Mouse (Mus musculus) adrenal gland, postnatal 10 days (tissue): ENCODE measurements around the gene Mcmbp. TPM values are rescaled to one million over a fixed set of nuclear protein-coding genes. Genes with fewer than 3 reads are reported as not detected.
"Not testable (repeated sequence)": the region's sequence is repeated elsewhere in the genome, so short reads cannot be mapped to it uniquely, and the experiment has no call there.

Experiments used
- DNase-seq: peaks from one replicate; pipeline ENCODE4 v3.0.0; 2021; ENCODE audit warnings: mixed read lengths
- total RNA-seq, 2 experiments: library from RNA; stranded (reverse); gene quantifications; 2 replicates each; pipeline ENCODE4 v1.2.3; 2021

Gene Mcmbp
- total RNA-seq, 2 experiments from 2014 or later, result 38.6 to 42.7 TPM

DNA sequence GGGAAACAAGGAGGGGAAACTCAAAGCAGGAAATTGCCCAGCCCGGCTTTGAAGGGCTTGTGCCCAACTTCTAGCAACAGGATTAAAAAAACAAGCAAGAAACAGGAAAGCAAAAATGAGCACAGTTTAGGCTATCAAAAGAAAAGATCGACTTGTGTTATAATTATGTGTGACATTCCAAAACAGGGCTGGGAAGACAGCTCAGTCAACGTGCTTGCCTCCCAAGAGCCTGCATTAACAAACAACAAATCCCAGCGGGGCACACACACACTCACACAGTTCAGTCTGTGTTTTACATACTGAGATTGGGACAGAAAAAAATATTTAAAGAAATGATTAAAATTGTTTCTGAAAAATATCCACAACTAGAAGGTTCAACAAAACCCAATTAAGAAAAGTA, 22.3 kb downstream of the Mcmbp start:
- DNase-seq, result no peak

DNA sequence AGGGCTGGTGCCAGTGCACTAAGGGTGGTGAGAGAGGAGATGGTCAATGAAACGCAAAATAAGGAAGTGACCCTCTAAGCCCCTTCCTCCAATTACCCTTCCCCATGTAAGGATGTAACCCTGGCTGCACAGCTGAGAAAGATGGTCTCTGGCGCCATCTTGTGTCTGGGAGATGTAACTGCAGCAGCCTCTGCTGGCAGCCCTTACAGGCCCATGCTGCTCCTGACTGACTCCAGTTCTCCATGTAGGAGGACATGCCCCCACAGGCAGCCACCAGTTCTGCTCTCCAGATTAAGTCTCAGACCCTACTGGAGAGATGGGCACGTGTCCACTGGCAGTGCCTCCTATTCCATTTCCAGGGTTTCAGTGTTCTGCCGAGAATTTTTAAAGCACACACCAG, 34.6 kb downstream of the Mcmbp start:
- peak; percentile 78 for DNase-seq

DNA sequence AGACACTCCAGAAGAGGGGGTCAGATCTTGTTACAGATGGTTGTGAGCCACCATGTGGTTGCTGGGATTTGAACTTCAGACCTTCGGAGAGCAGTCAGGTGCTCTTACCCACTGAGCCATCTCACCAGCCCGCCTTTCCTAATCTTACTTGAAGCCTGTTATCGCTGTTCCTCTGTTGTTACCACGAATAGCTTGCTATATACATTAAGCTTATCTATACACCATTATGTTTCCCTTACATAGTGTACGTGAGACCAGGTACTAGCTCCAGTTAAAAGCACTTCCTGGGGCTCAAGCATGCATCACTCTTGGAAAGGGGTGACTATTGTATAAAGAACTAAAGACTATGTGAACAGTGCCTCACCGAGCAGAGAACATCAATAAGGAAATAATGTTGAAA, 40.3 kb downstream of the Mcmbp start:
- DNase-seq, result not testable (repeated sequence)

DNA sequence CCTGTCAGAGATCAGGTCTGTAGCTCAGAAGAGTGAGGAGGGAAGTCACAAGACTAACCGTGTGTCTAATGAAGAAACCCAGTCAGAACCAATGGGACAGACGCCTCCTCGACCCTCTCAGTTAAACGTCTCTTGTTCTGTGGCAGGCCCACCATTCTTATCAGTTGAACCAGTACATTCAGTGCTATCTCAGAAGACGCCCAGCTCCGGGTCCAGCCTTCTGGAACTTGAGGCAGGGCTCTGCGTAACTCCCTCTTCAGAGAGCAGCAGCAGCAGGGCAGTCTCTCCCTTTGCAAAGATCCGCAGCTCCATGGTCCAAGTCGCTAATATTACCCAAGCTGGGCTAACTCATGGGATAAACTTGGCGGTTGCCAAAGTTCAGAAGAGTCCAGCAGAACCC, 45.4 kb downstream of the Mcmbp start:
- no peak for DNase-seq

DNA sequence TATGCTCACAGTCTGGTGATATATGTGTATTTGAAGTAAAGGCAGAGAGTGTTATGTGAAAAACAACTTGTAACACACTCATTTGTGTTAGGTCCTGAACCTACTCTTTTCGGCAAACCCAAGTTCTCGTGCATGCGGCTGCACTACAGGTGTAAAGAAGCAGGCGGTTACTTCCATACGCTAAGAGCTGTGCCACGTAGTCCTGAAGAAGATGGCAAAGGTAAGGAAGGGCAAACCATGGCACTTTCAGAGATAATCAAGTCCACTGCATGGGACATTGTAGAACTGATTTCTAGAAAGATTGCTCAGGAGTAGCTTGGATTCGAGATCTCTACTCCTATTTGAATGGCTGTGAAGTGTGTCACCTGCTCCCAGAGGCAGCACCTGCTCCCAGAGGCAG, 48.1 kb downstream of the Mcmbp start:
- no peak for DNase-seq

DNA sequence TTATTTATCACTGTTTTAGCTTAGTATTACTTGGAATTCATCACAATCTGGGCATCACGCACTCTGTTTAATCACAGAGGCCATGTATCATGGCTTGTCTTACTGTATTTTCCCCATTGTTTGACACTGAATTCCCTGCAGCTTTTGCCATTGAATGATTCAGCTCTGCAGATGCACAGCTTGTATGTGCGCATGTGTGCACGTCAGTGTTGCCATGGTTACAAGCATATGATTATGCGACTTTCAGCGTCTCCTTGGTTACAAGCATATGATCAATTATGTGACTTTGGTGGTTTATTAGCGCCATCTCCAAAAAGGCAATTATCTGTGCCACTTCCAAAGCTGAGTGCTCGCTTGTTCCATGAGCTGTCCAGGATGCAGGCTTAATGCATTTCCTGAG, 49.5 kb downstream of the Mcmbp start:
- DNase-seq, result no peak

DNA sequence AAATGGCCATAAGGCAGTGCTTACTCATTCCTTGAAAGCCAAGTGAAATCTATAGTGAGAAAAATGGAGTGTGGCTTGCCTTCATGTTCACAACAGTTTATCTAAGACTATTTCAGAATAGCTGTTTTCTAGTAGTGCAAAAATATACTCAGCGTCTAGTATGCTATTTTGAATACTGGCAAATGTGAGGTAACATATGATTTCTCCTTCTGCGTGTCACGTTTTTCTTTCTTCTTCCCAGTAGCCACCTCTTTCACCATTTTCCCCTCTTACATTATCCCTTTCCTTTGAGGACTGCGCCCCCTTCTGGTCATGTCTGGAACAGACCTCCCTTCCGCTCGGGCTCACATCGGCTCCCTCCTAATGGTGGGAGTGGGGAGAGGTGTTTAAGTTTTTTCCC, 50.2 kb downstream of the Mcmbp start:
- peak; percentile 95 for DNase-seq

DNA sequence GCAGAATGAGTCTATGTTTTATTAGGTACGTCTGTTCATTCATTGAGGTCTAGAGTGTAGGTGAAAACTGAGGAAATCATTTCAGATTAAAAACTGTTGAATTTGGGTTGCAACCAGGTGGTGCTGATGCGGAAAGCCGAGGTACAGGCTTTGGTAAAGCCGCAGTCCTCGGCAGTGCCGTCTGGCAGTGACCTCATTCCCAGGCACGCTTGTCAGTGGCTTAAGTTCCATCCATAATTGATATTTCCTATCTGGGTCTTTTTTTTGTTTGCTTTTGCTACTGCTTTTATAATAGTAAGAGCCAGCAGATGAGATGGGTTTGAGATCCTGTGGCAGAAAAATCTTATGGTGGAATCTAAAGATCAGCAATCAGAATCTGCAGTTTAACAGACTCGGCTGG, 50.9 kb downstream of the Mcmbp start:
- no peak for DNase-seq

DNA sequence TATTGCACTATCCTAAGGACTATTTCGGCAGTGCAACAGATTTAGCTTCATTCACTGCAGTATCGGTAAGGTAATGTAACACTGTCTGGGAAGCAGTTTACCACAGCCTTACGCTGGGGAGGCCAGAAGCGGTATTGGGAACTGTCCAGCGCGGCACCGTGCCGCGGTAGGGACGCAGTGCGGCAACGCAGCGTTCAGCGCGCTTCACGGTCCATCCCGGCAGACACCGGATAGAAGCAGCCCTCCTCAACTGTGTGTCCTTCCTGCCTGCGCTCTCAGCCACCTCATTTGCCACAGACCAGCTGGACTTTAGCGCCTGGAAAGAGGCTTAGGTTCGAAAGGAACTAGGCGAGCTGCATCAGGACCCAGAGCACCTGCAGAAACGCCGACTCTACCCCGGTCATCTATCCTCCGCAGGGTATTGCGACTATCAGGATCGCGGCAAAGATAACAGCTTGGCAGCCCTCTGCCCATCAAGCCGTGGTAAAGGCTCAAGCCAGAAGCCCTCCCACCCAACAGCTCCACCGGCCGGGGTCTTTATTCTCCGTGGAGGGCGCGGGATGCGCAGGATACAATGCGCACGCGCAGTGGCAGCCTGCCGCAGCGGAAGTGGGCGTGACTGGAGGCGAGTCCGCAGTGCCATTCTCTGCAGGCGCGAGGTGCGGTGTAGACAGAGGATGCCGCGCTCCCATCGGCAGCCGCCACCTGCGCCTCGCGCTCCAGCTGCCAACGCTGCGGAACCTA, 52.3 kb downstream of the Mcmbp start:
- DNase-seq, result peak; percentile 77

DNA sequence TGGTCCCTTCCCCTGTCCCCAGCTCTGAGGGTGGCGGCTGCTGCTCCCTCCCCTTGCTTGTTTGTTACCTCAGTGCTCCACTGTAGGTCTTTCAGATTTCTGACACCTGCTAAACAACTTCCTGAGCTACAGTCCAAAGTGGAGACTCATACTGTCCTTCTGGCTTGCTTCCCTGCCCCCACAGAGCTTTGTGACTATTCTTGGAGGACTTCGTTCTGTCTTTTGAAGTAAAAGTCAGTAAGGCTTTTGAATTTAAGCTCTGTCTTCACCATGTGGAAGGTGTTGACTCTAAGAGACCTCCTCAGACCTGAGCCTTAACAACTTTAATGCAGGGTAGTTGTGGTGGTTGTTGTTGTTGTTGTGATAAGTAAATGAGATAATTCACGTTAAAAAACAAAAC, 61.7 kb downstream of the Mcmbp start:
- no peak for DNase-seq

DNA sequence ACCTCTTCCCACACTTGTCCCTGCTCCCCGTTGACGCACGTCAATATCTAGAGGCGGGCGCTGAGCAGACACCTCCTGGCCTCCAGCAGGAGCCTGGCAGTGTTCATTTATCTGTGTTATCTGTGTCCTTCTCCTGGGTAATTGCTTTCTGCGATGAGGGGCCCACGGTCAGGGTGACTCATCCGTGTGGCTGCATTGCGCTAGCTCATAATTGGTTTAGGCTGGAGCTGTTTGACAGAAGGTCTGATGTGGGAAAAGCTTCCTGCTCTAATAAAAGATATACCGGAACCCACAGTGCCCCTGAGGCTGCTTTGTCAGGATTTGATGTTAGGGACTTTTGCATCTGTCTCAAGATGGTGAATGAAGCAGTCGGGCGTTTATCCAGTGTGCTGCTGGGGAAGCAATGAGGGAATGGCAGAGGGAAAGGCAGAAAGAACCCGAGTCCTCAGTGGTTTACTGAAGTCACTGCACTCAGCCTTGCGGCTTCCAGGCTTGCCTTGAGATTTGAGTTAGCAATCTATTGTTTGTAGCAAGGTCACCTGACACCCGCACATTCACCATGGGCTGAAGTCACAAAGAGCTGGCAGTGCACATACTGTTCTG, 67.8 kb downstream of the Mcmbp start:
- DNase-seq, result peak; percentile 72

DNA sequence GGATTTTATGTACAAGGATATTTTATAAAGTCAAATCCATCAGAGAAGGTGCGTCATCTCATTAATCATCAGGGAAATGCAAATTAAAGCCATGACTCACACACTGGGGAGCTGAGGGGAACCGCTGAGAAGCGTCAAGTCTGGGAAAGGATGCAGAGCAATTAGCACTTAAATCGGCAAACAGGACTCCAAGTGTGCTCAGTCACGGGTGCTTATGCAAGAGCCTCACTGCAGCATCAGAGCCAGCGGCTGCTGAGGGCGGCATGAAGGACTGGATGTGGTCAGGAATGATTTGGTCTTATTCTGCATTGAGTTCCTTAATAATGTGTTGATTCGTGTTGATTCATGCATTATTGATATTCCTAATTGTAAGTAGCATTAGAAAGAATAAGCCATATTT, 68.3 kb downstream of the Mcmbp start:
- DNase-seq, result peak; percentile 28

DNA sequence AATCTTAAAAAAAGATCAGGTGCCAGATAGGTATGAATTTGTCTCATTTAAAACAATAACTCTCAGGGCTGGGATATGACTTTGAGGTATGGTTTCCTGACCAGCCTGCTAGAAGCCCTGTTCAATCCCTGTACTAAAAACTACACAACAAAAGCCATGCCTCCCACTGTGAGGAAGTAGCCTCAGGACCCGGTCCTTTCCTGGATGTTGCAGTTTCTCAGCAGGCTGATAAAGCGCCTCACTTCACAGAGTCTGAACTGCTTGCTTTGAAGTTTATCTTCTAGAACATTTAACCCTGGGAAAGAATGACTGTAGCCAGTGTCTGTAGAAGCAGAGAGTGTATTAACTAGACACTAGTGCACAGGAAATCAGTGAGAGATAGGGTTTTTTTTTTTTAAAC, 71.5 kb downstream of the Mcmbp start:
- DNase-seq, result no peak

DNA sequence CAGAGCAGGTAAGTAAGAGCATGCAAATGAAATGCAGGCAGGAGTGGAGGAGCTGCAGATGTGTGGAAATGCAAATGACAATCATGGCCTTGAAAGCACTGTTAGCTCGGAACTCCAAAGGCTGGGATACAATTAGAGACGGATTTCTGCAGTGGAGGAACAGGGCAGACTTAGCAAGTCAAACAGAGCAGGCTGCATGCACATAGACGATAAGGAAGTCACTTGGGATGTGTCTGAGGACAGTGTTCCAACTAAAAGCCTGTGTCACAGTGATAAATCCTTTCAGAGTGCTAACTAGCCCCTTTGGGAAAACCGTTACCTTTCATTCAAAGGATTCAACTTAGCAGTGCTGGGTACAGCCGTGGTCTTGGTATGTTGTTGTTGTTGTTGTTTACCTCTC, 72.5 kb downstream of the Mcmbp start:
- DNase-seq, result no peak

DNA sequence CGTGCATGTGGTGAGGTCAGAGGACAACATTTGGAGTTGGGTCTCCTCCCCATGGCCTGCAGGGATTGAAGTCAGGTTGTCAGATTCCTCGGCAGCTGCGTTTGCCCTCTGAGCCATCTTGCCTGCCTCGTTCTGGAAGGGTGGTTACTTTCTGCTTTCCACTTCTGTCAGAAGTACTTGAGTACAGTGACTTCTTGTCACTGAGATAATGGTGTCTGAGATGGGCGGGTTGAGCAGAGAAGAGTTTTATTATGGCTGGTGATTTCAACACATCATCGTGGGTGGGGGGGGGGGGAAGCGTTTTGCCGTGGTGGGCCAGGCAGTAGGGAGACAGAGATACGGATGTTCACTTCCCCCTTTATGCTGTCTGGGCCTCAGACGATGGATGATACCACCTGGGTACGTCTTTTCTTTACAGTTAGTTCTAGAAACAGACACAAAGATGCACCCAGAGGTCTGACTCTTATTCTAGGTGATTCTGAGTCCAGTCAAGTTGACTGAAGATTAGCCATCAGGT, 75.4 kb downstream of the Mcmbp start:
- DNase-seq, result no peak

DNA sequence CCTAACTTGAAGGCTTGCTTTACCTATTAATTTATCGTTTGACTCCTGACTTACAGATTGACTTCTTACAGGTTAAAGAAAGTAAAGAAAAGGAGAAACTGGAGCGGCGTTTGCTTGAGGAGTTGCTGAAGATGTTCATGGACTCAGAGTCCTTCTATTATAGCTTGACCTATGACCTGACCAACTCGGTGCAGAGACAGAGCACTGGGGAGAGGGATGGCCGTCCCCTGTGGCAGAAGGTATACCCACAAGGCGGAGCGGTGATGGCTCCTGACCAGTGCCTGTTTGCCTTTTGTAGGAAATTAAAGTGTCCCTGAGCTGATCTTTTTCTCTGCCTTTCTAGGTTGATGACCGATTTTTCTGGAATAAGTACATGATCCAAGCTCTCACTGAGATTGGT, 76.4 kb downstream of the Mcmbp start:
- DNase-seq, result no peak

DNA sequence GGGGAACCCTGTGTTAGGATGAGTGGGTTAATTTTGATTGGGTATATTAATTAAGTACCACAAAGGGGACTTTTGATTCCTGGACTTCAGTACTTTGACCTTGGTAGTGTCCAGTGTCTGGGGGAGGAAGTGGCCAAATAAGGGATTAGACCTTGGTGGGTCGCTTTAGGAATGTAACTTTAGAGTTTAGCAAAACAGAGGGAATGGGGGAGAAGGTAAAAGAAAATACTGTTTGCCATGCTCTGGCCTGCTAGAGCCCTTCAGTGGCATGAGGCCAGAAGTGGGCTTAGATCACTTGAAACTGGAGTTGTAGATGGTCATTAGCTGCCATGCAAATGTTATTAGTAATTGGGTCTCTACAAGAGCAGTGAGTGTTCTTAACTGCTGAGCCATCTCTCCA, 83.3 kb downstream of the Mcmbp start:
- DNase-seq, result no peak

Other genes with a start within 250 kb of the Mcmbp start
- gene Bag3, start 216.9 kb downstream of the Mcmbp start, total RNA-seq, result 100 to 1,000 TPM in 1 of 2 experiments, 10 to 100 TPM in 1; 77.1 to 125 TPM
- gene Inpp5f, start 129.2 kb downstream of the Mcmbp start, total RNA-seq, result 10 to 100 TPM; 19.7 to 28.0 TPM
- gene Sec23ip, start 4.4 kb upstream of the Mcmbp start, total RNA-seq, result 10 to 100 TPM; 34.1 to 44.9 TPM